17 mouse cellular contexts compared by ENCODE assay signal in the genomic region with DNA sequence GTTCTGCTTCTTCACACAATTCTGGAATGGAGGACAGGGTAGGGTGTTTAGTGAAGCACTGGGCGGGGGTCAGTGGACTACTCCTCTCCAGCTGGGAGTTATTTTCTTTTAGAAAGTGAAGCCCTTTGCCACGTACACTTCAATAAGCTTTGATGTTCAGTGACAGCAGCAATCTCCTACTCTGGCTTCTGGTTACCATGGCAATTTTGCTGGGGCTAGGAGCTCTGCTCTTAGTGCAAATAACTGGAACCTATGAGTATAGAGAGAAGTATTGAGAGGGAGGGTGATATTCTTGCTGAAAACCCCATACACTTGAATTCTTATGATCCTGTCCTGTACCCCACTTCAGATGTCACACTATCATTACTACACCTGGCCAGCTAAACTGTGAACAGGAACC.
"Had no signal": no experiment of that assay in that cellular context is flagged by ENCODE, and none has a peak within 500 bp of the region (broad histone marks: within the 10 kb centered on the region; RNA-seq: fewer than 3 reads in every experiment).

No protein-coding gene starts in this region.

- H3K4me1 ChIP-seq: limb, embryonic 12.5 days; liver, embryonic 13.5 days; lung, embryonic 15.5 days; megakaryocyte, embryonic 14.5 days; neural tube, embryonic 15.5 days had no signal

- H3K4me3 ChIP-seq: layer of hippocampus, adult 2 months; limb, embryonic 12.5 days; liver, embryonic 13.5 days; lung, embryonic 15.5 days; megakaryocyte, embryonic 14.5 days; myocyte; neural tube, embryonic 15.5 days had no signal

- H3K4me2 ChIP-seq: limb, embryonic 12.5 days; liver, embryonic 13.5 days; lung, embryonic 15.5 days; neural tube, embryonic 15.5 days had no signal

- H3K9me3 ChIP-seq: limb, embryonic 12.5 days; liver, embryonic 13.5 days; lung, embryonic 15.5 days; megakaryocyte, embryonic 14.5 days; neural tube, embryonic 15.5 days had no signal

- H3K27ac ChIP-seq: layer of hippocampus, adult 2 months; limb, embryonic 12.5 days; liver, embryonic 13.5 days; lung, embryonic 15.5 days; macrophage; neural tube, embryonic 15.5 days; stomach, postnatal 0 days had no signal

- ATAC-seq: liver, postnatal 0 days had no signal

- H3K9ac ChIP-seq: limb, embryonic 12.5 days; liver, embryonic 13.5 days; liver, postnatal 0 days; lung, embryonic 15.5 days; neural tube, embryonic 15.5 days had no signal

- DNase-seq: kidney, postnatal 10 days; kidney, postnatal 4 days; liver; liver, embryonic 13.5 days; liver, postnatal 0 days; lung, postnatal 14 days; right cerebral cortex, adult 18-20 months; right cerebral cortex, postnatal 25 days; thymus, postnatal 4 days had no signal

- H3K36me3 ChIP-seq: limb, embryonic 12.5 days; liver, embryonic 13.5 days; lung, embryonic 15.5 days; neural tube, embryonic 15.5 days had no signal
